Mouse (Mus musculus): ENCODE measurements at regions not wholly inside any gene's neighbourhood (a gene's known extent, or its start where the extent isn't known, plus 50 kb on each side); places are given as distances from the start of the nearest gene placed in this dataset.
A peak's percentile ranks its signal among the peaks of the same experiment; 100 is the strongest.

GRCm38 (mm10) chr5:53381492-53382199, 84.3 kb upstream of the Rbpj start:
- peak in 1 of 2 experiments; percentile 40 for DNase-seq

- DNase-seq, result no peak
These were observed 81.9 kb upstream of the Rbpj start for GRCm38 (mm10) chr5:53384026-53384425.

GRCm38 (mm10) chr5:53385513-53386148, 80.3 kb upstream of the Rbpj start:
- DNase-seq, result no peak

- no peak for DNase-seq
These were observed 72.4 kb upstream of the Rbpj start for GRCm38 (mm10) chr5:53393571-53393970.

GRCm38 (mm10) chr5:53394560-53394959, 71.4 kb upstream of the Rbpj start:
- DNase-seq, result no peak

GRCm38 (mm10) chr5:53398428-53399058, 67.4 kb upstream of the Rbpj start:
- no peak for DNase-seq

- DNase-seq, result no peak
These were observed 64.9 kb upstream of the Rbpj start for GRCm38 (mm10) chr5:53401093-53401492.

- no peak for DNase-seq
These were observed 63.9 kb upstream of the Rbpj start for GRCm38 (mm10) chr5:53402022-53402421.

GRCm38 (mm10) chr5:53402619-53403151, 63.3 kb upstream of the Rbpj start:
- DNase-seq, result no peak

GRCm38 (mm10) chr5:53405929-53406328, 60.0 kb upstream of the Rbpj start:
- no peak for DNase-seq

- DNase-seq, result no peak
These were observed 58.3 kb upstream of the Rbpj start for GRCm38 (mm10) chr5:53407646-53408045.

GRCm38 (mm10) chr5:53408235-53408634, 57.7 kb upstream of the Rbpj start:
- DNase-seq, result no peak

- no peak for DNase-seq
These were observed 56.2 kb upstream of the Rbpj start for GRCm38 (mm10) chr5:53409740-53410139.

GRCm38 (mm10) chr5:53412391-53413075, 53.4 kb upstream of the Rbpj start:
- no peak for DNase-seq

- DNase-seq, result no peak
These were observed 52.3 kb upstream of the Rbpj start for GRCm38 (mm10) chr5:53413677-53414076.

GRCm38 (mm10) chr5:53415472-53415871, 50.5 kb upstream of the Rbpj start:
- peak in 1 of 2 experiments; percentile 16 for DNase-seq

Data from adrenal gland, postnatal 36 days (tissue).